16 mouse cellular contexts compared by ENCODE assay signal in the genomic region with DNA sequence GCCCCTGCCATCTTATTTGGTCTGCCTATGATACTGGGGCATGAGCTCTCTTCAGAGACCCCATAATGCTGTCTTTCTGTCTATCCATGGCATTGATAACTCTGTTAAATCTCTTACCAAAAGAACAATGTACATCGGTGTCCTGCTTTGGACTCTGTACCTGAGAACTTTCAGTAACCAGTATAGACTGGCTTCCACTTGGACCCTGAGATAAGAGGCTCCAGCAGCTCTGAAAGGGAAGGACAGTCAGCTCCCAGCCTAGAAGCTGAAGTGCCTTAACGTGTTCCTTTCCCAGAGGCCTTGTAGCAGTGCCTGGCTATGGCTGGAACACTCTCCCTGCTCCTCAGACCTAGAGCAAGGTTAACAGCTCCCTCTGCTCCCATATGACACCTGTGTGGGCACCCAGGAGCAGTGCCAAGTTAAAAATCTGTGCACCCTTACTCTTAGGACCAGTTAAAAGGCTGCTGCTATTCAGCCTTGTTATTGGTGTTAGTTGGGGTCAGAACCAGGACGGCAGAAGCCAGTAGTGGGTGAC.
DNase-seq lines count a peak whose midpoint lies in the region; ATAC-seq and TF ChIP-seq lines count a peak whose summit lies in the region.
"Had no signal": no experiment of that assay in that cellular context is flagged by ENCODE, and none has a peak within 500 bp of the region (broad histone marks: within the 10 kb centered on the region; RNA-seq: fewer than 3 reads in every experiment).

No protein-coding gene starts in this region.

- ATAC-seq in intestine, embryonic 14.5 days (replicated peaks; ENCODE audit: low FRiP score, low TSS enrichment, low read depth), result no peak
- peak; percentile 89 for ATAC-seq in intestine, postnatal 0 days
- peak; percentile 70; the same call in 1 of the 2 replicates for ATAC-seq in stomach, postnatal 0 days (ENCODE audit: low FRiP score, low TSS enrichment)
- ATAC-seq in forebrain, embryonic 16.5 days, result no peak
- ATAC-seq: forebrain, embryonic 15.5 days had no signal

- TF ChIP-seq CTCF in intestine, postnatal 0 days (IDR thresholded peaks at IDR 0.05; ENCODE audit: low read depth), result no peak
- no peak for TF ChIP-seq CTCF in stomach, postnatal 0 days (IDR thresholded peaks at IDR 0.05; ENCODE audit: low read depth)

- H3K4me1 ChIP-seq in heart, embryonic 10.5 days, result no peaks in the 10 kb centered on the region
- no peaks in the 10 kb centered on the region for H3K4me1 ChIP-seq in intestine, embryonic 14.5 days (replicated peaks; ENCODE audit: control insufficient read depth, insufficient read depth, low read length)
- no peaks in the 10 kb centered on the region for H3K4me1 ChIP-seq in intestine, postnatal 0 days (replicated peaks; ENCODE audit: control insufficient read depth, insufficient read depth, low read length)
- H3K4me1 ChIP-seq in stomach, postnatal 0 days (replicated peaks; ENCODE audit: control insufficient read depth, insufficient read depth), result no peaks in the 10 kb centered on the region
- 0 out of 2 replicates have a peak, but pooled peaks cover 2% of the 10 kb centered on the region for H3K4me1 ChIP-seq in forebrain, embryonic 16.5 days (replicated peaks; ENCODE audit: control insufficient read depth, insufficient read depth, low read length)
- H3K4me1 ChIP-seq: embryonic facial prominence, embryonic 12.5 days; hindbrain, embryonic 15.5 days had no signal

- no peak overlapping the region for H3K27ac ChIP-seq in heart, embryonic 10.5 days
- no peak overlapping the region for H3K27ac ChIP-seq in intestine, embryonic 14.5 days (ENCODE audit: low read depth)
- H3K27ac ChIP-seq in intestine, postnatal 0 days (ENCODE audit: low read depth, low read length), result no peak overlapping the region
- no peak overlapping the region for H3K27ac ChIP-seq in stomach, postnatal 0 days (replicated peaks)
- no peak overlapping the region for H3K27ac ChIP-seq in forebrain, embryonic 16.5 days (ENCODE audit: low read length)
- H3K27ac ChIP-seq: embryonic facial prominence, embryonic 12.5 days; forebrain, embryonic 15.5 days; hindbrain, embryonic 15.5 days had no signal

- H3K4me3 ChIP-seq in heart, embryonic 10.5 days, result no peak overlapping the region
- H3K4me3 ChIP-seq in intestine, embryonic 14.5 days (ENCODE audit: low read depth, low read length), result no peak overlapping the region
- H3K4me3 ChIP-seq in intestine, postnatal 0 days (ENCODE audit: low read depth, low read length), result no peak overlapping the region
- no peak overlapping the region for H3K4me3 ChIP-seq in stomach, postnatal 0 days (ENCODE audit: low read depth, low read length)
- no peak overlapping the region for H3K4me3 ChIP-seq in forebrain, embryonic 16.5 days (replicated peaks; ENCODE audit: low read length)
- H3K4me3 ChIP-seq: embryonic facial prominence, embryonic 12.5 days; forebrain, embryonic 15.5 days; hindbrain, embryonic 15.5 days had no signal

- TF ChIP-seq EP300 in stomach, postnatal 0 days (optimal IDR thresholded peaks at IDR 0.05), result no peak

- no peaks in the 10 kb centered on the region for H3K36me3 ChIP-seq in heart, embryonic 10.5 days
- H3K36me3 ChIP-seq in intestine, embryonic 14.5 days (ENCODE audit: control insufficient read depth, insufficient read depth, low read length), result no peaks in the 10 kb centered on the region
- no peaks in the 10 kb centered on the region for H3K36me3 ChIP-seq in intestine, postnatal 0 days (ENCODE audit: control insufficient read depth, insufficient read depth)
- H3K36me3 ChIP-seq in stomach, postnatal 0 days (ENCODE audit: control insufficient read depth, insufficient read depth, low read length), result no peaks in the 10 kb centered on the region
- no peaks in the 10 kb centered on the region for H3K36me3 ChIP-seq in forebrain, embryonic 16.5 days (ENCODE audit: control insufficient read depth, insufficient read depth)
- H3K36me3 ChIP-seq: embryonic facial prominence, embryonic 12.5 days; forebrain, embryonic 15.5 days; hindbrain, embryonic 15.5 days had no signal

- 52% methylated on average over 3 of the region's 3 CpGs for WGBS in heart, embryonic 10.5 days
- WGBS in intestine, embryonic 14.5 days, result 62% methylated on average over 3 of the region's 3 CpGs
- WGBS in intestine, postnatal 0 days, result 40% methylated on average over 3 of the region's 3 CpGs
- WGBS in stomach, postnatal 0 days, result 54% methylated on average over 3 of the region's 3 CpGs
- WGBS in forebrain, embryonic 16.5 days, result 85% methylated on average over 3 of the region's 3 CpGs

- H3K9ac ChIP-seq in intestine, embryonic 14.5 days (ENCODE audit: low read length), result no peak overlapping the region
- no peak overlapping the region for H3K9ac ChIP-seq in intestine, postnatal 0 days (ENCODE audit: low read depth, low read length)
- H3K9ac ChIP-seq in stomach, postnatal 0 days (ENCODE audit: low read length), result no peak overlapping the region
- no peak overlapping the region for H3K9ac ChIP-seq in forebrain, embryonic 16.5 days (replicated peaks; ENCODE audit: low read depth, low read length)
- H3K9ac ChIP-seq: embryonic facial prominence, embryonic 12.5 days; forebrain, embryonic 15.5 days; hindbrain, embryonic 15.5 days had no signal

- peak; percentile 71 for DNase-seq in heart, embryonic 10.5 days (ENCODE audit: low spot score)
- no peak for DNase-seq in heart, postnatal 4 days
- DNase-seq in intestine, embryonic 14.5 days (ENCODE audit: low spot score), result peak; percentile 44
- no peak for DNase-seq in stomach, postnatal 0 days (ENCODE audit: low spot score)
- DNase-seq in adrenal gland, adult 2 months, result no peak
- DNase-seq: adrenal gland, postnatal 14 days; cerebellum, adult 11-12 months; cerebellum, adult 9-10 months; cerebellum, postnatal 25 days; gastrocnemius, postnatal 14 days; heart, postnatal 10 days had no signal

- no peak overlapping the region for H3K4me2 ChIP-seq in intestine, embryonic 14.5 days (ENCODE audit: low read length)
- no peak overlapping the region for H3K4me2 ChIP-seq in intestine, postnatal 0 days (replicated peaks; ENCODE audit: low read depth)
- no peak overlapping the region for H3K4me2 ChIP-seq in stomach, postnatal 0 days (replicated peaks; ENCODE audit: low read depth)
- H3K4me2 ChIP-seq in forebrain, embryonic 16.5 days (ENCODE audit: low read length), result no peak overlapping the region
- H3K4me2 ChIP-seq: embryonic facial prominence, embryonic 12.5 days; forebrain, embryonic 15.5 days; hindbrain, embryonic 15.5 days had no signal

- no peaks in the 10 kb centered on the region for H3K27me3 ChIP-seq in heart, embryonic 10.5 days (ENCODE audit: insufficient read depth, poor library complexity, severe bottlenecking)
- no peaks in the 10 kb centered on the region for H3K27me3 ChIP-seq in intestine, embryonic 14.5 days (replicated peaks; ENCODE audit: control insufficient read depth, insufficient read depth, low read length)
- no peaks in the 10 kb centered on the region for H3K27me3 ChIP-seq in intestine, postnatal 0 days (replicated peaks; ENCODE audit: control insufficient read depth, insufficient read depth, low read length)
- H3K27me3 ChIP-seq in stomach, postnatal 0 days (ENCODE audit: control insufficient read depth, insufficient read depth, low read length), result no peaks in the 10 kb centered on the region
- H3K27me3 ChIP-seq in forebrain, embryonic 16.5 days (replicated peaks; ENCODE audit: control insufficient read depth, insufficient read depth, low read length), result no peaks in the 10 kb centered on the region
- H3K27me3 ChIP-seq: embryonic facial prominence, embryonic 12.5 days; forebrain, embryonic 15.5 days; hindbrain, embryonic 15.5 days had no signal

- H3K9me3 ChIP-seq in heart, embryonic 10.5 days, result no peaks in the 10 kb centered on the region
- no peaks in the 10 kb centered on the region for H3K9me3 ChIP-seq in intestine, embryonic 14.5 days (ENCODE audit: control insufficient read depth, low read length)
- H3K9me3 ChIP-seq in intestine, postnatal 0 days (ENCODE audit: control insufficient read depth), result no peaks in the 10 kb centered on the region
- no peaks in the 10 kb centered on the region for H3K9me3 ChIP-seq in stomach, postnatal 0 days (ENCODE audit: control insufficient read depth, low read length)
- H3K9me3 ChIP-seq in forebrain, embryonic 16.5 days (ENCODE audit: control insufficient read depth, low read length), result no peaks in the 10 kb centered on the region
- H3K9me3 ChIP-seq: embryonic facial prominence, embryonic 12.5 days; forebrain, embryonic 15.5 days; hindbrain, embryonic 15.5 days had no signal

Comparison
In these comparisons a context has a peak if more than half of its experiments do, and no peak if none do; other contexts are left out.
1. DNase-seq: peak in heart, embryonic 10.5 days (single experiment) and intestine, embryonic 14.5 days (single experiment); none in heart, postnatal 4 days (single experiment), stomach, postnatal 0 days (single experiment) and adrenal gland, adult 2 months (single experiment).
2. ATAC-seq: peak in intestine, postnatal 0 days (single experiment) and stomach, postnatal 0 days (single experiment); none in intestine, embryonic 14.5 days (single experiment) and forebrain, embryonic 16.5 days (single experiment).